Mouse (Mus musculus): ENCODE results near the gene Elmsan1. TPM values are rescaled to one million over a fixed set of nuclear protein-coding genes. Genes with fewer than 3 reads are reported as not detected.

Gene Elmsan1
- total RNA-seq, 2 experiments from 2014 or later, result 19.2 to 24.9 TPM

GRCm38 (mm10) chr12:84149971-84150370, 68.7 kb downstream of the Elmsan1 start:
- DNase-seq, result no peak

GRCm38 (mm10) chr12:84148622-84149012, 70.1 kb downstream of the Elmsan1 start:
- DNase-seq, result no peak

GRCm38 (mm10) chr12:84147954-84148621, 70.6 kb downstream of the Elmsan1 start, which contains the start of gene Pnma1:
Gene Pnma1 (minus strand): TSS chr12:84148489.
- peak; percentile 76 for DNase-seq

GRCm38 (mm10) chr12:84142281-84143050, 76.2 kb downstream of the Elmsan1 start:
- no peak for DNase-seq

- no peak for DNase-seq
Measured at GRCm38 (mm10) chr12:84141271-84141670, 77.4 kb downstream of the Elmsan1 start.

GRCm38 (mm10) chr12:84140135-84140534, 78.5 kb downstream of the Elmsan1 start:
- no peak for DNase-seq

GRCm38 (mm10) chr12:84137131-84137530, 81.5 kb downstream of the Elmsan1 start:
- DNase-seq, result no peak

- DNase-seq, result peak; percentile 52
Measured at GRCm38 (mm10) chr12:84132265-84132664, 86.4 kb downstream of the Elmsan1 start.

- DNase-seq, result no peak
Measured at GRCm38 (mm10) chr12:84129931-84130330, 88.8 kb downstream of the Elmsan1 start.

- no peak for DNase-seq
Measured at GRCm38 (mm10) chr12:84128576-84128975, 90.1 kb downstream of the Elmsan1 start.

- DNase-seq, result no peak
Measured at GRCm38 (mm10) chr12:84126899-84127298, 91.8 kb downstream of the Elmsan1 start.

- DNase-seq, result no peak
Measured at GRCm38 (mm10) chr12:84125892-84126291, 92.8 kb downstream of the Elmsan1 start.

- no peak for DNase-seq
Measured at GRCm38 (mm10) chr12:84119584-84119983, 99.1 kb downstream of the Elmsan1 start.

- peak; percentile 94 for DNase-seq
Measured at GRCm38 (mm10) chr12:84114153-84114994, 104.3 kb downstream of the Elmsan1 start, which contains the start of gene Dnal1. Gene Dnal1 (plus strand): TSS chr12:84114366.

GRCm38 (mm10) chr12:84113676-84114075, 105.0 kb downstream of the Elmsan1 start:
- DNase-seq, result no peak

GRCm38 (mm10) chr12:84110814-84111213, 107.9 kb downstream of the Elmsan1 start:
- DNase-seq, result no peak

- DNase-seq, result no peak
Measured at GRCm38 (mm10) chr12:84109924-84110323, 108.8 kb downstream of the Elmsan1 start.

- no peak for DNase-seq
Measured at GRCm38 (mm10) chr12:84107692-84108091, 111.0 kb downstream of the Elmsan1 start.

GRCm38 (mm10) chr12:84107012-84107411, 111.7 kb downstream of the Elmsan1 start:
- DNase-seq, result no peak

GRCm38 (mm10) chr12:84101493-84101845, 117.2 kb downstream of the Elmsan1 start:
- no peak for DNase-seq

- DNase-seq, result peak; percentile 57
Measured at GRCm38 (mm10) chr12:84100604-84101492, 117.8 kb downstream of the Elmsan1 start, which contains the start of gene Acot6. Gene Acot6 (plus strand): TSS chr12:84100654.
